Mouse (Mus musculus) cortical plate, adult 2 months (tissue): ENCODE measurements around the gene Col4a1.

ENCODE experiments used
- CTCF ChIP-seq: fragments of 200-500 bp; IDR thresholded peaks from 2 replicates; pipeline ENCODE4 v1.5.1; 2011; ENCODE audit warnings: mild to moderate bottlenecking, control low read depth, low read length; ENCODE audit not compliant: insufficient read depth; ENCODE audit errors: extremely low read depth
- POLR2A ChIP-seq: fragments of 200-500 bp; IDR thresholded peaks from 2 replicates; pipeline ENCODE4 v1.6.1; 2011; ENCODE audit warnings: mild to moderate bottlenecking, low read length, control low read depth; ENCODE audit not compliant: insufficient read depth; ENCODE audit errors: extremely low read depth

DNA sequence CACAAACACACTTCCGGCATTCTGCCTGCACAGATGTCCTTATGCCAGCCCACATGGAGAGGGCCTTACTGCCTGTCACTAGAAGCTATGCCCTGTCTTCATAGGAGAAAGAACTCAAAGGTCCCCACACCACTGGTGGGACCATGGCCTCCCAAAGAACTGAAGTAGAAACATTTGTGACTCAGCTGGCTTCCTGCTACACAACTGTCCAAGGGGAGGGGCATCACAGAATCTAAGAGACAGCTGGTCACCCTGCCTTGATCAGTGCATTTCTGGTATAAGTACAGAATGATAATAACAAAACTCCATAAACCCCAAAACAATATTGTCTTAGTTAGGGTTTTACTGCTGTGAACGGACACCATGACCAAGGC, 156.3 kb downstream of the Col4a1 start:
- TF ChIP-seq POLR2A, result no peak
- TF ChIP-seq CTCF, result no peak
